Mouse (Mus musculus): ENCODE data around the gene Chd5. TPM values are rescaled to one million over a fixed set of nuclear protein-coding genes. Genes with fewer than 3 reads are reported as not detected.

The Chd5 gene
- polyA plus RNA-seq, 1 experiment: 0.28 TPM

DNA sequence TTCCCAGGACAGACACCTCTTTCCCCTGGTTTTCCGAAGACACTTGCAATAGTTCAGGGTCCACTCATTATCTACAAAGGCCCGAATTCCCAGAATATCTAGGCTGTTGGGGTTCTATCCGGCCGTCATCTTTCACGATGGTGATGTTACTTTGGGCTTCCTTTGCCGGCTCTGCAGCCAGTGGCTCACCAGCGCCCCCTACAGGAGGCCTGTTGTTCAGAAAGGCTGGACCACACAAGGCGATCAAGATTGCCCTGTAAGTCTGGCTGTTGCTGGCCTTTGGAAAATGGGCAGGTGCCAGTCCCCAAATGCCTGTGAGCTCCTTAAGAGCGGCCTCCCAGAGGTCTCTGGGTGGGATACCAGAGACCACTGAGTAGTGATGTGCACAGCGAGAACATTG is 96.8 kb downstream of the Chd5 start:
- no peak for DNase-seq (ENCODE audit: low read depth)

Other genes starting within 250 kb of the Chd5 start
- gene Tnfrsf25, start 222.7 kb upstream of the Chd5 start, polyA plus RNA-seq (2012; rRNA removed): 5.9 and 6.1 TPM in 2 replicates
- 83.7 and 126 TPM in 2 replicates for gene Espn, start 186.3 kb upstream of the Chd5 start, polyA plus RNA-seq (2012; rRNA removed)
- 0.32 and 0.39 TPM in 2 replicates for gene Hes2, start 179.8 kb upstream of the Chd5 start, polyA plus RNA-seq (2012; rRNA removed)
- 25.6 and 27.3 TPM in 2 replicates for gene Acot7, start 160.5 kb upstream of the Chd5 start, polyA plus RNA-seq (2012; rRNA removed)
- 23.2 and 39.4 TPM in 2 replicates for gene Gpr153, start 64.4 kb upstream of the Chd5 start, polyA plus RNA-seq (2012; rRNA removed)
- gene Hes3, start 47.0 kb upstream of the Chd5 start, polyA plus RNA-seq (2012; rRNA removed): not detected in 2 replicates
- gene Icmt, start 41.4 kb upstream of the Chd5 start, polyA plus RNA-seq (2012; rRNA removed): 35.4 and 38.1 TPM in 2 replicates
- gene Rnf207, start 19.7 kb upstream of the Chd5 start, polyA plus RNA-seq (2012; rRNA removed): 3.5 and 6.1 TPM in 2 replicates
- 60.1 and 82.3 TPM in 2 replicates for gene Rpl22, start 12.9 kb upstream of the Chd5 start, polyA plus RNA-seq (2012; rRNA removed)
- 2.0 and 2.1 TPM in 2 replicates for gene Nphp4, start 138.1 kb downstream of the Chd5 start, polyA plus RNA-seq (2012; rRNA removed)
- 3.1 and 3.3 TPM in 2 replicates for gene Kcnab2, start 139.2 kb downstream of the Chd5 start, polyA plus RNA-seq (2012; rRNA removed)